Mouse (Mus musculus) frontal cortex, adult (tissue): ENCODE measurements at regions not wholly inside any gene's neighbourhood (a gene's known extent, or its start where the extent isn't known, plus 50 kb on each side); places are given as distances from the start of the nearest gene placed in this dataset.

ENCODE experiments used
- ATAC-seq: cut with Nextera tagmentation; 2 replicates; pipeline ENCODE4 v1.9.2; 2017; ENCODE audit warnings: mild to moderate bottlenecking, moderate library complexity, mixed read lengths; ENCODE audit not compliant: low TSS enrichment

DNA sequence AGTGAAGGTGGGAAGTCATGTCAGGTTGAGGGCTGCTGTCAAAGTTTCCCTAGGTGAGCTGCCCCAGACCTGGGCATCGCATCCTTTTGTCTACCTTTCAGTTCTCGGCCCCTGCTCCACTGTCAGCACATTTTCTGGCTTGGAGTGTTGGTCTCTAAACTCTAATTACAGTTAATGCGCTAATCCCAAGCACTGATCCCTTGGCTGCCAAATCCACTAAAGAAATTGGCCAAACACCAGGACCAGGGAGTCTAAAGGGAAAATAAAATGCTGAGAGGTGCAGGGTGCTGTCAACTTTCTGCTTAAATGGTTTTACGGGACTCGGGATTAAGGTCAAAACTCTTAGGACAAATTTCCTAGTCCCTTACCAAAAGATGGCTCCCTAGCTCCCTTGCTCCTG, 450.3 kb upstream of the Adamts9 start:
- ATAC-seq: no peak

DNA sequence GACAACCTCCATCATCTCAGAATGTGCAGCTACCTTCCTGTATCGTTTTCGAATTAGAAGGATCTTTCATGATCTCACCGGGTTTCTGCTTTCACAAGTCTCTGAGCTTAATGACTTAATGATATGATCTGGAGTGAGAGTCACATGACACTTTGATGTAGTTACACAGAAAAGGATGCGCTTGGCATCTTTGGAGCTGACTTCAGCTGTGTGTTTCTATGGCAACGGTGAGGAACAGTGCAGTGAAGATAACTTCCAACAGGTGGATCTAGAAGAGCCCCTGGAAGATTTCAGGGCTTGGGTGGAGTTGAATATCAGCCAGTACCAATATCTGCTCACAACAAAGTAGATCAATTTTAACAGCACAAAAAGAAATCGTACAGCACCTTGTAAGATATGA, 449.1 kb upstream of the Adamts9 start:
- ATAC-seq: 0 out of 2 replicates have a peak, but pooled peaks have one; percentile 55

DNA sequence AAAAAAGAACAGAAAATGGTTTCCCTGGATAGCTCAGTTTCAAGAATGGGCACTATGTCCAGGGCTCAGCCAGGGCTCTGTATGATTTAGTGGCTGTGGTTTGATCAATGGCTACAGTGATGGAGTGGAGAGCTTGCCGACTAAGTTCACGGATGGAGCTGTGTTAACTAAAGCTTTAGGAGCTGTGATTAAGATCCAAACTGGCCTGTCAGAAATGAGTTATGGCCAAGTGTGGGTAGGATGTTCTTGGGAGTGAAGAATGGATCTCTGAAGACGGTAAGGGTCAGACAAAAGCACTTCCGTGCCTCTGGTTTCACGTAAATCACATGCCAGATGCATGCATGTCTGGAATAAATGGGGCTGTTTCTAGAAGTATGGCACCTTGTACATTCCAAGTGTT, 447.9 kb upstream of the Adamts9 start:
- no peak for ATAC-seq

DNA sequence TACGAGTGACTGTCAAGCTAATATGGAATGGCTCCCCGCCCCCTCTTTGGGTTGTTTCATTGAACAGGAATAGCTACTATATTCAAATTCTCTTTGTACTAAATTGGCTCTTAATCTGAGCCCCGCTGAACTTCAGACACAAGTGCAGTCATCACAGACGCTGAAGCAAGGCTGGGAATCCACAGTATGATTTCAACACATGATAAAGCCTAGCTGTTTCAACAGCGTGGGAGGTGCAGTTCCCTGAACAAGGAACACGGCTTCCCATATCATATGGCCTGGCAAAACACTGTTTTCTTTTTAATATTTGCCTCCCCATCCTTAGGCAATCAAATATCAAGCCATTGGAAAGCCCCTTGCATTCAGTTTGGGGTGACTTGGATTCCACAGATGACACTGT, 428.0 kb upstream of the Adamts9 start:
- ATAC-seq: no peak

DNA sequence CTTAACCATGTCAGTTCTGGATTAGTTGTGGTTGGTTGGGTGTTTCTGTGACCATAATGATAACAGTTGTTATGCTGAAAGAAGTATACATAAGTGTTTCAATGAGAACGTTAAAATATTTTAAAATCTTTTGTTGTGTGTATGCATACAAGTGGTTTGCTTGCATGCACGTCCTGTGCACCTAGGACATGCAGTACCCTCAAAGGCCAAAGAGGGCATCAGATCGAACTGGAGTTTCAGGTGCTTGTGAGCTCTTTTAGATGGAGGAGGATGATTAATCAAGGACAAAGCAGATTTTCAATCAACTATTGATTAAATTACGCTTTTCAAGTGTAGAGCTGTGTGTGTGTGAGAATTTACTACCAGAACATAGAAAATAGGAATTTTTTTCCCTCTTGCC, 420.6 kb upstream of the Adamts9 start:
- no peak for ATAC-seq

DNA sequence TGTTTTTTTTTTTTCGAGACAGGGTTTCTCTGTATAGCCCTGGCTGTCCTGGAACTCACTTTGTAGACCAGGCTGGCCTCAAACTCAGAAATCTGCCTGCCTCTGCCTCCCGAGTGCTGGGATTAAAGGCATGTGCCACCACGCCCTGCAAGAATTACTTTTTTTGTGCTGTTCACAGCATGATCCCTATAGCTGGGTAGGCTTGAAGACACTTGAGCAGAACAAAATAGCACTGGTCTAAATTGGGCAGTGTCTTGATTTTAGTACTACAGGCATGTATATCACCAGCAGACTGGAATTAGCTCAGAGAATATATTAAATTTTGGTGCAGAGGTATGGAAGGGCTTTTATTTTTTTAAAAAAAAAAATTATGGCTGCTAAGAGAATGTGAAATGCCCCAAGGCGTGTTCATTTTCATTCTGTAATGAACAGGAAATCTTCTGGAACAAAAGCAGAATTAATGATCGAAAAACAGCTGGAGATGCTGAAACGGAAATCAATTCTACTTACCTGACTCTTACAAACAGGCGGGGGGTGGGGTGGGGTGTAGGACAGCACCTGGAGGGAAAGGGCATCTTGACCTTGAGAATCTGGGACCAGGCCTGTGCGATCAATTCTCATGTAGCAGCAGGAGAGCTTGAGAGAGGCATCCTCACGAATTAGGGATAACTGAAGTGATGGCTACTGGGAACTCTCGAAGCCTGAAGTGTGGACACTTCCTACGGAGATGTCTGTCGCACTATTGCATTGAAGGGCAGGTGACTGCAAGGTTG, 410.2 kb upstream of the Adamts9 start:
- ATAC-seq: no peak

DNA sequence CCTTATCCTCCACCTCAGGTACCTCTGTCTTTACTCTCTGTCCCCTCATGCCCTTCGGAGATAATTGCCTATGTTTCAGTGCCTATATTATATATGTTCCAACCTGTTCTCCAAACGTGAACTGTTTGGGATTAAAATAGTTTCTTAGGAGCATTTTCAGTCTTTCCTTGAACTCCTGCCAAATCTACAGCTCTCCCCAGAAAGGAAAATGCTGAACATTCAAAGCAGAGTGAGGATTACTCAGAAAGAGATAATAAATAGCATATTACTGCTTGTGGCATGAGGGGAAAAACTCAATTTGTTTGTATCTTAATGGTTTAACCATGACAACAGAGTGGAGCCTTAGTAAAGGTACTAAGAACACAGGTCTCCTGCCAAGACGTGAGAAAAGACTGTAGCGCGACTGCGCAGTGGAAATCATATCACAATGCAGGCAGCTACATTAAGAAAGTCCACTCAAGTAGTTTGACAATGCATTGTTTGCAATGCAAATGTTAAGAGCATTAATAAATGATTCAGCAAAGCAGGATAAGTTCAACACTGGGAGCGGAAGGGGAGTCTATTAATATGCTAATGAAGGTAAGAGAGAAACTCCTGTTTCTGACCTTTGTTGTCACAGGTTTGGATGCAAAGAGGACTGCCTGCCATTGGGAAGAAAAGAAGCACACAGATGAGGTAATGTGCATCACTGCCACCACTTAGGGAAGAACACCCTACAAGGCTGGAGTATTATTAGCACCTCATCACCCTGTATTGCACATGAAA, 406.8 kb upstream of the Adamts9 start:
- ATAC-seq: peak; percentile 69

DNA sequence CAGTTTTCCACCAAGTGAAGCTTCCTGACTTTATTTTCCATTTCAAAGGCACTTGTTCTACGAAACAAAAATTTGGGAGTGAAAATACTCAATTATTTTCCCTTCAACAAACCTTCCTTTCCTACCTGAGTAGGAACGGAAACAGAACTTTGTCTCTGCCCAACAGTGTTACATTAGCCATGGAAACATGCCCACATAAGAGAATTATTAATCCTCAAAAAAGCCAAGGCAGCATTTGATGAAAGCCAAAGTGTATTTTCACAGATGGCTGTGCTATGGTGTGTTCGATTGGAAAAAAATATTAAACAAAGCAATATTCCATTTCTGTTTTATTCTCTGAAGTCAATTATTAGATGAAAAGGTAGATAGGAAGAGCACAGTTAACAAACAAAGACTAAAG, 404.8 kb upstream of the Adamts9 start:
- ATAC-seq: no peak

DNA sequence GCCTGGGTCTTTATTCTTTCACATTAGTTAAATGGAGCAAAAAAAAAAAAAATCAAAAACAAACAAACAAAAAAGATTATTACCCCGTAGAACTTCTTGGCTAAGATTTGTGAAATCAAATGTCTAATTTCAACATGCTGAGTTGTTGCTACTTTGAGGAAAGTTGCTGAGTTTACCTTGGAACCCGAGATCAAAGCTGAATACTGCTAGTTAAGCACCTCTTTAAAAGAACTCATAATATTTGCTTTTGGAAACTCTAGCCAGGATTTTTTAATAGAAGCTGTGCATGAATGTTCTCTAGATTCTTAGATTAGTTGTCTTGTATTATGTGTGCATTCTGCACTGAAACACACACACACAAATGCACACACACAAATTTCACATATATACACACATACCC, 385.4 kb upstream of the Adamts9 start:
- no peak for ATAC-seq

DNA sequence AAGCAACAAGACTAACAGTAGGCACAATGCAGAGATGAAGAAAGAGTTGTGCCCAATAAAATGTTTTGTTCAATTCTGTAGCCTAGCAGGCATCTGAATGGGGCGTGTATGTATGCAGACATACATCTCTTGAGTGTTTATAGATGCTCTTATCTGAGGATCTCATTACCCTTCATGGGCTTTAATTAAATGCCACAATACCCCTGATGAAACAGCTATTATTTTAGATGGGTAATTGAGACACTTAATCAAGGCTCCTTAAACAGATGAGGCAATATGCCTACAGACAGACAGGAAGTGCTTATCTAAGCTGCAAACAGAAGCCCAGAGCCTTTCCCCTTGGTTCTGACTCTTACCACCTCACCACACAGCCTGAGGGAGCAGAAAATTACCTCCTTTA, 384.6 kb upstream of the Adamts9 start:
- ATAC-seq: no peak

DNA sequence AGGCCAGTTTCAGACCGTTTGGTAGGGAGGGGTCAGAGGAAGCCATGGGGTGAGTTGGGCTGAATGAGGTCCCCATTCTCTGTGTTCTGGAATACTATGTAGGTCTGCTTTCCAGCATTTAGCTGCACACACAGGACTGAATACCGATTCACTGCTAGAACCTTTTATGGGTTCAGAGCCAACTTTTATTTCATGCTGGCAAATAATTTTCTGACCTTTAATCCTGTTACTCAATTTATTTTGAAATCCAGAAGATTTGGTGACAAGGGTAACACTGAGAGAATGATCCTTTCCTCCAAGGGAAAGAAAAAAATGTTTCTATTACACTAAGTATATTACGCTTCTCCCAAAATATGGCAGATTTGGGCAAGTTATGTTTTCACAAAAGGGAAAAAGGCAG, 380.6 kb upstream of the Adamts9 start:
- no peak for ATAC-seq

DNA sequence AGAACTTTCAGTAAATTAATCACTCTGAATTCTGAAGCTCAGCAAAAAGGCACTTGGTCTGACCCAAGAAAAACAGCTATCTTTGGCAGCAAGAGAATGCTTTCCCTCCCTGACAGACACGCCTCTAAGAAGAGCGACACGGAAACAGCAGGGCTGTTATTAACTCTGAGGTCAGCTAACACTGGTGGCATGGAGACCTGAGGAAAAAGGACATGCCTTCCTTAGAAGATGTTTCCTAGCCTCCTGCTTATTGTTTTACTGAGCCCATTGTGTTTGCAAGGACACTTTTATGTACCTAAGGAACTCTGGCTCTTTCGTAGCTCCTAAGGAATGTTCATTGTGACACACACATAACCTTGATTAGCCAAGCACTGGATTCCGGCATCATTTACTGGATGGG, 371.3 kb upstream of the Adamts9 start:
- ATAC-seq: no peak

DNA sequence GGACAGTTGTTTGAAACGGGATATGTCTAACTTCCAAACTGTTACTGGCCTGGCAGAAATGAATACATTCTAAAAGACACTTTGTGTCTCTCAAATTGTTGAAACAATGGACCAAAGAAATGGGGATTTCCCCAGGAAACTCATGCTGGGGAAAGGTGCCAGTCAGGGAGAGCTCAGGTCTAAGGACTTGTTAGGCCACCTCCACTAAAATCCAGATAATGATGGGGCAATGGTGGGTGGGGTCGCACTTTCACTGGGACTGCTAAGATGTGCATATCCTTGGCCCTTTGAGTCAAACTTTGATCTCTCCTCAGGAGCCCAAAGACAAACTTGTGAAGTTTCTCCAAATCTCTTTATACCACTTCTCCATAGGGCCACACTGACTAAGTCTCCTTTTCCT, 361.9 kb upstream of the Adamts9 start:
- no peak for ATAC-seq

DNA sequence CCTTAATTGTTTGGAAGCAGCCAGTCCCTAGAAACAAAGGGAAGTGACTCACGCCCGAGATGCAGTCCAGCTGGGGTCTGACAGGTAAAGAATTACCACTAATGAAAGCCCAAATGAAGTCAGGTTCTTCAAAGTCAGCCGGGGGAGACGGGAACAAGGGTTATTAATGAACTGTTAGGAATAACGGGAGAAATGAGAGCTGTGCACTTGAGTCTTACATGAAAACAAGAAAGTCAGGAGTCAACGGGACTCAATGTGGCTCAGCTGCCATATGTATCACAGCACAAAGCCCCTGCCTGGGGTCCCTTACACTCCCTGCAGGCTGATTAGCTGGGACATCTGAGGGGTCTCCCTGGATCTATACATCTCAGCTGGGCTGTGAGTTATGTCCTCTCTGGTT, 354.7 kb upstream of the Adamts9 start:
- ATAC-seq: no peak

DNA sequence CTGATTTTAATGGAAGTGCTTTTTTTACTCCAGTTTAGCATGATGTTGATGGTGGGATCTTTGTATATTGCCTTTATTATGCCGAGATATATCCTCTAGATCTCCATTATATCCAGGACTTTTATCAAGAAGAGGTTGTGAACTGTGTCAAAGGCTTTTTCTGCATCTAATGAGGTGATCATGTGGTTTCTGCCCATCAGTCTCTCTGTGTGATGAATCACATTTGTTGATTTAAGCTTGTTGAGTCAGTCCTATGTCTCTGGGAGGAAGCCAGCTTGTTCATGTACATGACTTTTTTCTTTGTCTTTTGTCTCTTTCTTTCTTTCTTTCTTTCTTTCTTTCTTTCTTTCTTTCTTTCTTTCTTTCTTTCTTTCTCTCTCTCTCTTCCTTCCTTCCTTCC, 348.4 kb upstream of the Adamts9 start:
- ATAC-seq: no peak

DNA sequence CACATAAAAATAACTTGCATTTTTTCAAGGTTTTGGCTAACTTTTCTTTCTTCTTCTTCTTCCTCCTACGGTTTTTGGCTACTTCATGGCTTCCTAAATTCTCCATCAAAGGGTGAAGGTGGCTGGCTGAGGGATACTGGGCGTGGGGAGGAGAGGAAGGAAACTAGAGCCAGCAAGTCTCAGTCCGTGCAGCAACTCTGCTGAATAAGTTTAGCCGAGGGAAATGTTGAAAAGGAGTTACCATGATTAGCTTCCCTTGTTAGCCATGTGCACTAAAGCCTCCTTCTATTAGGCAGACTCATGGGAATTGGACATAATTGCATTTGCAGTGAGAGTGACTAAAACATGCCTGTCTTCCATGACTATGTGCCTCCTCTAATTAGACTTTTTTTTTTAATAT, 345.1 kb upstream of the Adamts9 start:
- no peak for ATAC-seq

DNA sequence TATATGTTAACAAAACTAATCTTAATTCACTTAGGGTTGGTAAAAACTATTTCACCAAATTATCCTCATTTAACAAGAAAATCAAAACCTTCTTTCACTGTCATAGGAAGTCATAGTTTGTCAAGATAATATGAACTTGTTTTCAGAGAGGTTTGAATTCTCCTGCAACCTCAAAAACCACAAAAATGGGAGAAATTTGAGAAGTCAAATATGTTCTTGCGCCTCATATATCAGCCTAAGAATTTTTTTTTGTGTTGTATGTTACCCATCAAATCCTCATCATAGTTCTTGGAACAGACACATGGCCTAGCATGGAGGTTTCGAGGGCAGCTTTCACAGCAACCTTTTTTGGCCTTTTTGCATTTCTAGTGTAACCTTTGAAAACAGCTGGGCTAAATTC, 342.5 kb upstream of the Adamts9 start:
- no peak for ATAC-seq

DNA sequence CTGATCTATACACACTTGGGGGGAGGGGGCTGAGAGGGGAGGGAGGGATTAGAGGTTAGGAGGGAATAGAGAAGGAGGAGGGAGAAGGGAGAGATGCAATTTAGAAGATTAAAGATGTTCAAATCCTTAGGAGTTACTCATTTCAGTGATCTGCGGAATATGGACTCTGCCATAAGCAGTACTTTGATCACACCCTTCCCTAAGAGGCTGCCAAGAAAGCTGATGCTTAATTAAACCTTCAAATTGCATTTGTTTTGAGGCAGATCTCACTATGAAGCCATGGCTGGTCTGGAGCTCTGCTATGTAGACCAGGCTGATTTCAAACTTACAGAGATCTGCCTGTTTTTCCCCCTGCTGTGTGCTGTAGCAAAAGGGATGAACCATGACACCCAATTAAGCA, 338.2 kb upstream of the Adamts9 start:
- no peak for ATAC-seq

DNA sequence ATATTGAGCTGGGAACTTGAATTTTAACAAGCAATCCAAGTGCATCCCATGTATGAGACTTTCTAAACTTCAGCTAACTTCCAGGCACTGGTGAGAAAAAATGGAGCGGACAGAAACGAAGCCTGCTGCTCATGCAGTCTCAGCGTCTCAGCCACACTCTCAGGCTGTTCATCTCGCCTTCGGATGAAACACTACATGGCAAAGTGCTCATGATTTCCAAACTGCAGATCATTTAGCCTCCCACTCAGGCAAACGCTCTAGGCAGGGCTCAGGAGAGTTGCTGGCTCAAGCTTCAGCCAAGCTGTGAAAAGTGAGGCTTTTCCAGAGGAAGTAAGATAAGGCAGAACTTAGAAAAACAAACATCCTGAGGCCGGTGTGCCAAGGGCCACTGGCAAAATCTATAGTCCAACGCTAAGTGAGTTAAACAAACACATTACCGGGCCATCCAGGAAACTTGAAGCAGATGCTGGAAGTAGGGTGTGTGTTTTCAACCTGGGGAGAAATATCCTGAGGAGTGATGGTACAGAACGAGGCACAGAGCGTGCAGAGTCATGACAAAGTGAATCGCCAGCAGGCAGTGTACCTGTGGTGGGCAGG, 330.7 kb upstream of the Adamts9 start:
- peak; percentile 88 for ATAC-seq

DNA sequence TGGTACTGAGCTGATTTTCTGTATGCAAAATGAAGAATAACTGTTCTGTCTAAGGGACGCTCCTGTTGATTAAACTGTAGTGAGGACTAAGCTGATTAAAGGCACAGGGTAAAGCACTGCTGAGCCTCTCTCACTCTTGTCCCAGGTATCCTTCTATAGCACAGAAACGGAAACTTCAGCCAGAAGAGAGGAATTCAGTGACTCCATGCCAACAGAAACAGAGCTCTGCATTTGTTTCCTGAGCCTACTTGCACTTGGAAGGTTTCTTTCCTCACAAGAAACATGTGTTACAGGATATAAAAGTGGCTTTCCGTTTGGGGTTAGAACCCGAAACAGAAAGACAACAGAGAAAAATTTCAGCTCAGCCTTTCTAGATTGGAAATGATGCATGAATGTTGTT, 328.9 kb upstream of the Adamts9 start:
- no peak for ATAC-seq

DNA sequence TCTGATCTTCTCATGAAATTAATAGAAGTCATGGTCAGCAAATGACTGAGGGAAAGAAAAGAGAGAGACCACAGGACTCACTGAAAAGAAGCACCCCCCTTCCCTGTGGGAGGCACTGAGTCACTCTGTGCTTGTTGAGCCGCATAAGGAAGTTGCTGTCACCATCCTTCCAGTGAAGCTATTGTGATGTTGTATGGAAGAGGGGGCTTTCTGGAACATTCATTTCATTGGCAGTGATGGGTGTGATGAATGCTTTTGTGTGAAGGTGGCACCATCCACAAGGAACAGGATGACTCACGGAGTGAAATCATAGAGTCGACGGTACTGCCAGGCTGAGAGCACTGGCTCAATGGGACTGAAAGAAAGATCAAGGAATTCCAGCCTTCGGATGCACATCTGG, 323.5 kb upstream of the Adamts9 start:
- ATAC-seq: peak; percentile 52

DNA sequence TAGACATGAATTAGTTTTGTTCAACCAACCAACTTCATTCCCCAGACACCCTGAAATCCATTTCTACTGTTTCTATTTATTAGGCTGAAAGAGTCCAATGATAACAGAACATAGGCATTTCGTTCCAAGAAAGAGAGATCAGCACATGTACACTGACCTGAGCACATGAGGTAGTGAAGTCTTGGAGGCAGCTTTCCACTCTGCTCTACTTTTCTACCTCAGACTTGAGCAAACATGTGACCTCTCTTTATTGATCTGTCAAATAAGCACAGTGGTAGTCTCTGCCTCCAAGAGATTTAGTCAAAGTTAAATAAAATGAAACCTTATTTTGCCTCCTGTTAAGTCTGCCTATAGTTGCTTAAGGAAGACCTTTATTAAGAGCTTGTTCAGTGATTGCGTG, 321.9 kb upstream of the Adamts9 start:
- no peak for ATAC-seq

DNA sequence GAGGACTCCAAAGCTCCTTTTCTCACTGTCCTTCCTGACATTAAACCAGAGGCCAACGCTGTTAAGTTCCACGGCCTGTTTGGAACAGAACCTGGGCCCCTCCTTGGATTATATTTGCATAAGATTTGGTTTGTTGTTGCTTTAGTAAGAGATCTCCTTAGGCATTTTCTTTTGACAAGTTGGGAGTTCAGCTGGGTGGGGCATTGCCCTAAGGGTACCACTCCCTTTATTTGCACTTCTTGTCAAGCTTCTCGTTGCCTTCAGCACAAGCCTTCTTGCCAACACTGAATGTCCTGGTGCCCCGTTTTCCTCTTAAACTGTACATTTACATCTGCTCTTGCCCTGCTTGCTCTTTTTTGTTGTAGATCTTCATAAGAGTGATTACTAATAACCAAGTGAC, 317.5 kb upstream of the Adamts9 start:
- ATAC-seq: no peak
